Mouse (Mus musculus) lung, embryonic 15.5 days (tissue): Measurements from ENCODE around the gene Pnkd. TPM values are rescaled to one million over a fixed set of nuclear protein-coding genes. Genes with fewer than 3 reads are reported as not detected.

Source experiments
- ATAC-seq: fragments of 200-750 bp; cut with Nextera tagmentation; 2 replicates; pipeline ENCODE4 v1.8.0; 2017; ENCODE audit warnings: moderate number of reproducible peaks, borderline replicate concordance; ENCODE audit not compliant: low FRiP score, low TSS enrichment; ENCODE audit errors: extremely low read depth
- H3K27ac ChIP-seq: fragments of 300-500 bp; sonication (generic); 2 replicates; pipeline ENCODE4 v1.5.1; 2015; ENCODE audit warnings: moderate library complexity, mild to moderate bottlenecking, inconsistent platforms
- H3K27me3 ChIP-seq: fragments of 300-500 bp; sonication (generic); 2 replicates; pipeline ENCODE4 v1.6.1; 2015; ENCODE audit warnings: inconsistent platforms
- H3K36me3 ChIP-seq: fragments of 300-500 bp; sonication (generic); 2 replicates; pipeline ENCODE4 v1.6.1; 2015; ENCODE audit warnings: inconsistent platforms
- H3K4me1 ChIP-seq: fragments of 300-500 bp; sonication (generic); 2 replicates; pipeline ENCODE4 v1.6.1; 2015; ENCODE audit warnings: inconsistent platforms
- H3K4me2 ChIP-seq: fragments of 300-500 bp; sonication (generic); 2 replicates; pipeline ENCODE4 v1.6.1; 2015; ENCODE audit warnings: inconsistent platforms, mild to moderate bottlenecking, moderate library complexity
- H3K4me3 ChIP-seq: fragments of 300-500 bp; sonication (generic); 2 replicates; pipeline ENCODE4 v1.5.1; 2015; ENCODE audit warnings: mild to moderate bottlenecking, inconsistent platforms
- H3K9ac ChIP-seq: fragments of 300-500 bp; sonication (generic); 2 replicates; pipeline ENCODE4 v1.6.1; 2015; ENCODE audit warnings: inconsistent platforms
- H3K9me3 ChIP-seq: fragments of 300-500 bp; sonication (generic); 2 replicates; pipeline ENCODE4 v1.6.1; 2016; ENCODE audit warnings: inconsistent platforms
- WGBS: fragments of 180-500 bp; shearing (Covaris S2); methylation state at CpG from one replicate; pipeline ENCODE4 v1.1.7; 2015; 5-methylcytosine and 5-hydroxymethylcytosine counted together
- polyA plus RNA-seq: library from polyadenylated mRNA; unstranded; fragments of >200 nt; fragmentation: Nextera tagmentation; extraction: Ambion mirVana; gene quantifications from 2 replicates; pipeline ENCODE4 v1.2.1, GENCODE M21; 2015

The Pnkd gene
- polyA plus RNA-seq, 1 experiment from 2014 or later = 106 TPM

GRCm38 (mm10) chr1:74351185-74351769 lies 66.5 kb downstream of the Pnkd start:
- Histone ChIP-seq H3K4me3 (no peak overlapping the region), H3K4me2 (no peak overlapping the region), H3K27ac (no peak overlapping the region), H3K27me3 (no peaks in the 10 kb centered on the region), H3K36me3 (peaks cover 15% of the 10 kb centered on the region), H3K9me3 (no peaks in the 10 kb centered on the region), H3K9ac (no peak overlapping the region), H3K4me1 (no peaks in the 10 kb centered on the region)
- 93% methylated on average over 13 of the region's 13 CpGs for WGBS
- ATAC-seq = no peak

- Histone ChIP-seq H3K36me3 (peaks cover 15% of the 10 kb centered on the region), H3K9ac (no peak overlapping the region), H3K27me3 (no peaks in the 10 kb centered on the region), H3K4me1 (no peaks in the 10 kb centered on the region), H3K27ac (no peak overlapping the region), H3K9me3 (no peaks in the 10 kb centered on the region), H3K4me3 (no peak overlapping the region), H3K4me2 (no peak overlapping the region)
- ATAC-seq = no peak
- WGBS = 77% methylated on average over 5 of the region's 5 CpGs
These were observed 67.9 kb downstream of the Pnkd start for GRCm38 (mm10) chr1:74352532-74353096.

- 85% methylated on average over 9 of the region's 9 CpGs for WGBS
- H3K4me1 ChIP-seq = no peaks in the 10 kb centered on the region
- no peaks in the 10 kb centered on the region for H3K9me3 ChIP-seq
- ATAC-seq = no peak
- peaks cover 15% of the 10 kb centered on the region for H3K36me3 ChIP-seq
- no peak overlapping the region for H3K27ac ChIP-seq
- no peak overlapping the region for H3K4me3 ChIP-seq
- no peaks in the 10 kb centered on the region for H3K27me3 ChIP-seq
- H3K9ac ChIP-seq = no peak overlapping the region
- H3K4me2 ChIP-seq = no peak overlapping the region
These were observed 68.9 kb downstream of the Pnkd start for GRCm38 (mm10) chr1:74353453-74354229.

- Histone ChIP-seq H3K4me3 (no peak overlapping the region), H3K9me3 (no peaks in the 10 kb centered on the region), H3K4me2 (no peak overlapping the region), H3K36me3 (peaks cover 2% of the 10 kb centered on the region; the same call in 1 of the 2 replicates), H3K4me1 (0 out of 2 replicates have a peak, but pooled peaks cover 6% of the 10 kb centered on the region), H3K9ac (no peak overlapping the region), H3K27ac (no peak overlapping the region), H3K27me3 (no peaks in the 10 kb centered on the region)
- ATAC-seq = no peak
These were observed 72.8 kb downstream of the Pnkd start for GRCm38 (mm10) chr1:74357531-74357930.

- Histone ChIP-seq H3K9ac (no peak overlapping the region), H3K4me1 (0 out of 2 replicates have a peak, but pooled peaks cover 7% of the 10 kb centered on the region), H3K4me2 (no peak overlapping the region), H3K27me3 (no peaks in the 10 kb centered on the region), H3K9me3 (no peaks in the 10 kb centered on the region), H3K4me3 (no peak overlapping the region), H3K27ac (no peak overlapping the region), H3K36me3 (no peaks in the 10 kb centered on the region)
- 73% methylated on average over 5 of the region's 5 CpGs for WGBS
- ATAC-seq = no peak
These were observed 75.3 kb downstream of the Pnkd start for GRCm38 (mm10) chr1:74359952-74360517.

GRCm38 (mm10) chr1:74361812-74362211 lies 77.1 kb downstream of the Pnkd start, which contains the start of gene Catip:
Gene Catip, plus strand, starts transcription at chr1:74362108.
- Histone ChIP-seq H3K9me3 (no peaks in the 10 kb centered on the region), H3K36me3 (no peaks in the 10 kb centered on the region), H3K4me2 (peak within 1 kb of the TSS; percentile 9; the same call in 1 of the 2 replicates), H3K27me3 (no peaks in the 10 kb centered on the region), H3K9ac (no peak within 1 kb of the TSS), H3K4me1 (0 out of 2 replicates have a peak, but pooled peaks cover 7% of the 10 kb centered on the region), H3K27ac (no peak within 1 kb of the TSS), H3K4me3 (no peak within 1 kb of the TSS)
- ATAC-seq = peak; percentile 77
- WGBS = 3% methylated on average over 2 of the region's 2 CpGs

GRCm38 (mm10) chr1:74362325-74363229 lies 77.8 kb downstream of the Pnkd start:
- WGBS = 54% methylated on average over 17 of the region's 17 CpGs
- Histone ChIP-seq H3K4me3 (no peak overlapping the region), H3K4me1 (peaks cover 8% of the 10 kb centered on the region), H3K36me3 (no peaks in the 10 kb centered on the region), H3K9ac (no peak overlapping the region), H3K4me2 (peak overlapping the region; percentile 9; the same call in 1 of the 2 replicates), H3K9me3 (no peaks in the 10 kb centered on the region), H3K27ac (no peak overlapping the region), H3K27me3 (no peaks in the 10 kb centered on the region)
- ATAC-seq = peak; percentile 34

GRCm38 (mm10) chr1:74363437-74363836 lies 78.7 kb downstream of the Pnkd start:
- Histone ChIP-seq H3K9ac (no peak overlapping the region), H3K9me3 (no peaks in the 10 kb centered on the region)
- 55% methylated on average over 5 of the region's 5 CpGs for WGBS

GRCm38 (mm10) chr1:74364270-74364669 lies 79.5 kb downstream of the Pnkd start:
- 53% methylated on average over 8 of the region's 8 CpGs for WGBS

More at GRCm38 (mm10) chr1:74363437-74363836, 78.7 kb downstream of the Pnkd start:
- Histone ChIP-seq H3K27me3 (no peaks in the 10 kb centered on the region), H3K36me3 (no peaks in the 10 kb centered on the region), H3K27ac (no peak overlapping the region), H3K4me2 (no peak overlapping the region), H3K4me1 (peaks cover 16% of the 10 kb centered on the region), H3K4me3 (no peak overlapping the region)
- ATAC-seq = no peak

GRCm38 (mm10) chr1:74367886-74368645 lies 83.3 kb downstream of the Pnkd start:
- Histone ChIP-seq H3K36me3 (no peaks in the 10 kb centered on the region), H3K27me3 (no peaks in the 10 kb centered on the region), H3K27ac (no peak overlapping the region), H3K9ac (peak overlapping the region; percentile 39), H3K4me2 (peak overlapping the region; percentile 73), H3K4me3 (peak overlapping the region; percentile 30), H3K9me3 (no peaks in the 10 kb centered on the region), H3K4me1 (peaks cover 10% of the 10 kb centered on the region)
- peak; percentile 91 for ATAC-seq
- WGBS = 10% methylated on average over 34 of the region's 34 CpGs

More at GRCm38 (mm10) chr1:74364270-74364669, 79.5 kb downstream of the Pnkd start:
- no peak overlapping the region for H3K9ac ChIP-seq
- no peak overlapping the region for H3K4me2 ChIP-seq
- no peak for ATAC-seq
- no peaks in the 10 kb centered on the region for H3K9me3 ChIP-seq
- H3K36me3 ChIP-seq = no peaks in the 10 kb centered on the region
- H3K4me3 ChIP-seq = no peak overlapping the region
- peaks cover 17% of the 10 kb centered on the region for H3K4me1 ChIP-seq
- no peaks in the 10 kb centered on the region for H3K27me3 ChIP-seq
- H3K27ac ChIP-seq = no peak overlapping the region
